Mouse (Mus musculus): ENCODE results near the gene Tnk2.

DNA sequence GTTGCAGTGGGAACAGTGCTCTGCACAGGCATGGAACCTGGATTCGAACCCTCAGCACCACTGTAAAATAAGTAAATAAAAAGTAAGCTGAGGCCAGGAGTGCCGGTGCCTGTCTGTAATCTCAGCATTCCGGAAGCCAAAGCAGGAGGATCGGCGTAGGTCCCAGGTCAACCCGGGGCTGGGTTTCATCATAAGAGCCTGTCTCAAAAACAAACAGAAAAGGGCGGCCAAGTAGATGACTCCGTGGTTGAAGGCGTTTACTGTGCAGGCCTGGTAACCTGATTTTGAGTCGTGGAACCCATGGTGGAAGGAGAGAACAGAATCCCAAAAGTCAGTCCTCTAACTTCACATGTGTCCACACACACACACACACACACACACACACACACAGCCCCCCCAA is 41.7 kb downstream of the Tnk2 start:
- TF ChIP-seq ZNF384 (IDR thresholded peaks at IDR 0.05; ENCODE audit: low read depth, low read length): no peak
- TF ChIP-seq MAFK (IDR thresholded peaks at IDR 0.05; ENCODE audit: insufficient read depth, low read depth, low read length): no peak
- TF ChIP-seq HCFC1 (IDR thresholded peaks at IDR 0.05; ENCODE audit: borderline replicate concordance, insufficient read depth, low read length): no peak
- no peak for TF ChIP-seq CHD2 (IDR thresholded peaks at IDR 0.05; ENCODE audit: low read depth, low read length)
- TF ChIP-seq ZC3H11A (IDR thresholded peaks at IDR 0.05; ENCODE audit: borderline replicate concordance, low read depth, low read length): no peak

Measured in ES-E14 (cell line).